Mouse (Mus musculus) testis, adult 2 months (tissue): ENCODE results near the gene Krtap5-4.
A peak's percentile ranks its signal among the peaks of the same experiment; 100 is the strongest.
"Not testable (repeated sequence)": the region's sequence is repeated elsewhere in the genome, so short reads cannot be mapped to it uniquely, and the experiment has no call there.

Source experiments
- CTCF ChIP-seq: fragments of 200-500 bp; IDR thresholded peaks from 2 replicates; pipeline ENCODE4 v1.5.1; 2012; ENCODE audit warnings: low read depth, mild to moderate bottlenecking, inconsistent platforms, low read length, moderate library complexity; ENCODE audit not compliant: control insufficient read depth, insufficient read depth, insufficient replicate concordance
- POLR2A ChIP-seq: fragments of 200-500 bp; IDR thresholded peaks from 2 replicates; pipeline ENCODE4 v1.6.1; 2012; ENCODE audit warnings: low read depth, mild to moderate bottlenecking, inconsistent platforms, low read length, moderate library complexity; ENCODE audit not compliant: control insufficient read depth

- TF ChIP-seq CTCF: peak; percentile 55; the same call in 1 of the 2 replicates
- TF ChIP-seq POLR2A: not testable (repeated sequence)
These were observed 9.5 kb upstream of the Krtap5-4 start for GRCm38 (mm10) chr7:142293851-142294250.
